In genomic region chr13:41352352-41352751, GRCm38 (mm10) we compare ENCODE assay signal across 9 mouse cellular contexts.
DNase-seq lines count a peak whose midpoint lies in the region; ATAC-seq lines count a peak whose summit lies in the region.
"Had no signal": no experiment of that assay in that cellular context is flagged by ENCODE, and none has a peak within 500 bp of the region (broad histone marks: within the 10 kb centered on the region; RNA-seq: fewer than 3 reads in every experiment).

No protein-coding gene starts in this region.

- no peak overlapping the region for H3K4me2 ChIP-seq in hindbrain, embryonic 12.5 days (replicated peaks)

- H3K9ac ChIP-seq in hindbrain, embryonic 12.5 days: no peak overlapping the region

- 21% methylated on average over 5 of the region's 5 CpGs for WGBS in hindbrain, embryonic 12.5 days

- peak; percentile 52 for DNase-seq in embryo, embryonic 10.5 days (ENCODE audit: low spot score)
- DNase-seq in embryo, embryonic 10 days (ENCODE audit: low spot score): no peak
- DNase-seq in Muller cell, postnatal 12 days (ENCODE audit: inconsistent ontology term): peak; percentile 89
- peak; percentile 51 to 77 for DNase-seq in lung, postnatal 4 days
- no peak for DNase-seq in urinary bladder, adult 18-20 months (ENCODE audit: low spot score in 2 of 2)
- DNase-seq in B cell, adult 2 months: no peak
- DNase-seq: adrenal gland, adult 2 months had no signal

- H3K27ac ChIP-seq in hindbrain, embryonic 12.5 days: no peak overlapping the region

- peak; percentile 60; the same call in 1 of the 2 replicates for ATAC-seq in hindbrain, embryonic 12.5 days (ENCODE audit: low FRiP score)
- ATAC-seq in megakaryocyte progenitor cell, adult 5-6 weeks (replicated peaks; ENCODE audit: poor library complexity): no peak

- H3K9me3 ChIP-seq in hindbrain, embryonic 12.5 days (replicated peaks): no peaks in the 10 kb centered on the region

- H3K4me3 ChIP-seq in hindbrain, embryonic 12.5 days: no peak overlapping the region

- H3K27me3 ChIP-seq in hindbrain, embryonic 12.5 days: no peaks in the 10 kb centered on the region

- no peaks in the 10 kb centered on the region for H3K36me3 ChIP-seq in hindbrain, embryonic 12.5 days

- H3K4me1 ChIP-seq in hindbrain, embryonic 12.5 days: peaks cover 38% of the 10 kb centered on the region

Comparison
In these comparisons a context has a peak if more than half of its experiments do, and no peak if none do; other contexts are left out.
1. DNase-seq: peak in embryo, embryonic 10.5 days (single experiment), Muller cell, postnatal 12 days (single experiment) and lung, postnatal 4 days (2 of 2); none in embryo, embryonic 10 days (single experiment), urinary bladder, adult 18-20 months (0 of 2) and B cell, adult 2 months (0 of 2).